Mouse (Mus musculus) hindbrain, embryonic 14.5 days (tissue): Measurements from ENCODE around the gene Tex50. TPM values are rescaled to one million over a fixed set of nuclear protein-coding genes. Genes with fewer than 3 reads are reported as not detected.
"Not testable (repeated sequence)": the region's sequence is repeated elsewhere in the genome, so short reads cannot be mapped to it uniquely, and the experiment has no call there.

Source experiments
- ATAC-seq: fragments of 200-750 bp; cut with Nextera tagmentation; 2 replicates; pipeline ENCODE4 v1.8.0; 2017; ENCODE audit warnings: moderate number of reproducible peaks, mild to moderate bottlenecking, moderate TSS enrichment, moderate library complexity; ENCODE audit not compliant: low FRiP score
- DNase-seq: peaks from one replicate; pipeline ENCODE4 v3.0.0-alpha.2; 2015; ENCODE audit warnings: low spot score
- H3K27ac ChIP-seq: fragments of 300-500 bp; sonication (generic); 2 replicates; pipeline ENCODE4 v1.5.1; 2014; ENCODE audit warnings: mild to moderate bottlenecking, moderate library complexity
- H3K27me3 ChIP-seq: fragments of 300-500 bp; sonication (generic); 2 replicates; pipeline ENCODE4 v1.6.1; 2014; ENCODE audit warnings: mild to moderate bottlenecking, low read length, mixed read lengths; ENCODE audit not compliant: control insufficient read depth, insufficient read depth
- H3K36me3 ChIP-seq: fragments of 300-500 bp; sonication (generic); replicated peaks from 2 replicates; pipeline ENCODE4 v1.6.1; 2014; ENCODE audit not compliant: control insufficient read depth, insufficient read depth
- H3K4me1 ChIP-seq: fragments of 300-500 bp; sonication (generic); replicated peaks from 2 replicates; pipeline ENCODE4 v1.6.1; 2014; ENCODE audit warnings: antibody characterized with exemption, low read length, mixed read lengths; ENCODE audit not compliant: control insufficient read depth, insufficient read depth
- H3K4me2 ChIP-seq: fragments of 300-500 bp; sonication (generic); replicated peaks from 2 replicates; pipeline ENCODE4 v1.6.1; 2014; ENCODE audit warnings: mild to moderate bottlenecking, moderate library complexity
- H3K4me3 ChIP-seq: fragments of 300-500 bp; sonication (generic); replicated peaks from 2 replicates; pipeline ENCODE4 v1.5.1; 2014; ENCODE audit warnings: mild to moderate bottlenecking, low read length
- H3K9ac ChIP-seq: fragments of 300-500 bp; sonication (generic); 2 replicates; pipeline ENCODE4 v1.6.1; 2014
- H3K9me3 ChIP-seq: fragments of 300-500 bp; sonication (generic); 2 replicates; pipeline ENCODE4 v1.6.1; 2016; ENCODE audit warnings: low read length; ENCODE audit not compliant: control insufficient read depth
- WGBS: fragments of 180-500 bp; shearing (Covaris S2); extraction: QIAGEN DNeasy Blood & Tissue Kit; methylation state at CpG from one replicate; pipeline ENCODE4 v1.1.7; 2014; 5-methylcytosine and 5-hydroxymethylcytosine counted together
- polyA plus RNA-seq: library from polyadenylated mRNA; unstranded; fragments of >200 nt; fragmentation: Nextera tagmentation; extraction: Ambion mirVana; gene quantifications from 2 replicates; pipeline ENCODE4 v1.2.1, GENCODE M21; 2014

Tex50 gene
- 0.59 and 0.66 TPM in 2 replicates for polyA plus RNA-seq

DNA sequence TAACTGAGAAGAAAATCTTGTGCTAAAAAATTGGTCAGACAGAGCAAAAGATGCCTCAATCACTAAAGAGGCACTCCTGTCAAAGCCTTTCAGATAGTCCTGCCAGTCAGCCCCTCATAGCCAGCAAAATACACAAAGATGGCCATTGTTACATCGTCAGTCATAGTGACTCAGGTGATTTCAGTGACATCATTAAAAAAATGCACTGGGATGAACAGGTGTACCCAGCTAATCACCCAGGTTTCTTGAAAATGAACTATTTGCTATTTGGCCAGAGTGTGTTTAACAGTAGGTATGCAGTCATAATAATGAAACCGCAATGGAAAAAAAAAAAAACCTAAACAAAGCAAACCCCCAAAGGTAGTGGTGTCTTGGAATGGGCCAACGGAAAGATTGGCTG lies at the start of gene Tex50:
Gene Tex50 (minus strand): TSS at position 101 of the 400 bp plus-strand sequence.
- no peak within 1 kb of the TSS for H3K9ac ChIP-seq
- 0 out of 2 replicates have a peak, but pooled peaks cover 3% of the 10 kb centered on the region for H3K9me3 ChIP-seq
- H3K36me3 ChIP-seq, result no peaks in the 10 kb centered on the region; the same call in 1 of the 2 replicates
- H3K4me2 ChIP-seq, result no peak within 1 kb of the TSS
- no peak for ATAC-seq
- no peak within 1 kb of the TSS for H3K27ac ChIP-seq
- no peaks in the 10 kb centered on the region for H3K27me3 ChIP-seq
- WGBS, result 89% methylated on average over 3 of the region's 3 CpGs
- H3K4me1 ChIP-seq, result no peaks in the 10 kb centered on the region
- no peak within 1 kb of the TSS for H3K4me3 ChIP-seq
- DNase-seq, result no peak

DNA sequence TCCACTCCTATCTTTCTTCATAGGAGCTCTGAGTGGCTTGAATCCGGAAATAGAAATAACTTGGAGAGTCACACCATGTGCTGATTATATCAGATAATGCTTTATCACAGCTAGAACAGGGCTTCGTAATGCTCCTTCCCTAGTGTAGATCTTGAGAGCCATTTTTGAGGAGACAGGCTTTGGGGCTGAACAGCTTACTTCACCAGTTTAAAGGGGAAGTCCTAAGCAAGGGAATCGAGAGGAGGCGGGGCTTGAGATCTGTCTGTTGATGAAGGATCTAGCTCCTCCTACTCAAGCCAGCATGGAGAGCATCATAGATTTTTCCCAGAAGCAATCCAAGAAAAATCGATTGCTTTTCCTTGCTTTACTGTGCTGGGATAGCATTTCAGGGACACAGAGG lies 40.7 kb upstream of the Tex50 start:
- H3K4me1 ChIP-seq, result no peaks in the 10 kb centered on the region
- 78% methylated on average over 5 of the region's 5 CpGs for WGBS
- no peak for ATAC-seq
- no peak overlapping the region for H3K27ac ChIP-seq
- H3K27me3 ChIP-seq, result no peaks in the 10 kb centered on the region
- H3K36me3 ChIP-seq, result no peaks in the 10 kb centered on the region
- H3K9me3 ChIP-seq, result no peaks in the 10 kb centered on the region
- H3K4me3 ChIP-seq, result no peak overlapping the region
- no peak overlapping the region for H3K9ac ChIP-seq
- no peak overlapping the region for H3K4me2 ChIP-seq
- DNase-seq, result no peak

- H3K27me3 ChIP-seq, H3K4me1 ChIP-seq, H3K9me3 ChIP-seq, H3K36me3 ChIP-seq, DNase-seq, ATAC-seq: not testable (repeated sequence)
- H3K4me2 ChIP-seq, result peak overlapping the region; percentile 73
- 42% methylated on average over 11 of the region's 11 CpGs for WGBS
- peak overlapping the region; percentile 47; the same call in 1 of the 2 replicates for H3K9ac ChIP-seq
- peak overlapping the region; percentile 65; the same call in 1 of the 2 replicates for H3K27ac ChIP-seq
- H3K4me3 ChIP-seq, result peak overlapping the region; percentile 37
Measured at GRCm38 (mm10) chr1:161196364-161196763, 37.2 kb upstream of the Tex50 start.

DNA sequence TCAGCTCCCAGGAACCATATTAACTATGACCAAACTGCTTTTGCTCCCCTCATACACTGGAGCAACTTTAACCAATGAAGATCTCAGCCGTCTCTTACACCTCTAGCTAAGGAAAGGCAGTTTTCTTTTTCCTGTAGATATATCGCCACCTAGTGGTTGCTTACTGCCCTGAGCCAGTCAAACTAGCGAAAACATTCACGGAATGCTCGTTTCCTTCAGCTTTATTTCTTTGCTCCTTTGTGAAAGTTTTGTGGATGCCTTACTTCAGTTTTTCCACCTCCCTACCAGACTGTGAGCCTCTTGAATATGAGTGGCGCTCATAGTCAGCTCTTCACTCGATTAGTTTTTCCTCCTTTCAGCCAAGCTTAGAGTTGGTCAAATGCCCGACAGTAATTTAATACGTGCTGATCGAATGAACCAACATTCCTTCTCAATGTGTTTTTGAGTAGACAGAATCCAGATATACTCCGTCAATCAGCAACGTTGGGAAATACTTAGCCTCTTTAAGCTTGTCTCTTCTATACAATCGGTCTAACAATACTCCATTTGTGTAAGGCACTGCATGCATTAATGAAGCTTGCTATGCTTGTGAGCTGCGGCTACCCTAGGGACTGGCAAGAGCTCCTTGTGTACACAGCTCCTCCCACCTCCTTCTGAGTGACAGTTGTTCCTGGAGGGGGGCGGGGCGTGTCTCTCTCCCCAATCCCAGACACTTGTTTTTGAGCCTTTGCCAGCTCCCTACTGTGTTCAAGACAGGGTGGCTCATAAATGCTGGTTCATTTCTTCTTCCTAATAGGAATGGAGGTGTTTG lies 36.6 kb upstream of the Tex50 start:
- ATAC-seq (peak; percentile 96), DNase-seq (peak; percentile 93)
- H3K9me3 ChIP-seq, result no peaks in the 10 kb centered on the region
- H3K4me1 ChIP-seq, result no peaks in the 10 kb centered on the region; the same call in 1 of the 2 replicates
- under 1% methylated on average over 16 of the region's 16 CpGs for WGBS
- H3K4me3 ChIP-seq, result peak overlapping the region; percentile 37
- H3K27ac ChIP-seq, result peak overlapping the region; percentile 65
- H3K36me3 ChIP-seq, result no peaks in the 10 kb centered on the region
- no peaks in the 10 kb centered on the region for H3K27me3 ChIP-seq
- peak overlapping the region; percentile 47 for H3K9ac ChIP-seq
- peak overlapping the region; percentile 73 for H3K4me2 ChIP-seq

DNA sequence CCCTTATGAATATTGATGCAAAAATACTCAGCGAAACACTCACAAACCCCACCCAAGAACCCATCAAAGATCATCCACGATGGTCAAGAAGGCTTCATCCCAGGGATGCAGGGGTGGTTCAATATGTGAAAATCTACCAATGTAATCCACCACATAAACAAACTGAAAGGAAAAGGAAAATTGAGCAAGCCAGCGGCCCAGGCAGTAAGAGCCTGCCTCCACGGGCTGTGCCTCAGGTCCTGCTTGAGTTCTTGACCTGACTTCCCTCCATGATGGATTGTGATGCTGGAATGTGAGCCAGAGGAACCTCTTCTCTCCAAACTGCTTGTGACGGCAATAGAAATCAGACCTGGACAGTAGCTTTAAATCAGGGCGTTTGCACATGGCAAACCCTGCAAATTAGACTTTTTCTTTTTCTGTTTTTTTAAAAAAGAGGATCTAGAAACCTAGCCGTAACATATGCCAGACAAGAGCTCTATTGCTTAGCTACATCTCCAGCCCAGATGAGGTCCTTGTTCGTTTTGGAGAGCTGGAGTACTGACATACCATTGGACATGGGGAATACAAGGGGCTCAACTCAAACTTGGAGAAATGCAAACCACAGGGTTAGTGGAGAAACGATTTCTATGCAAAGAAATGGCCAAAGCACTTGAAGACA lies 31.3 kb upstream of the Tex50 start:
- 0 out of 2 replicates have a peak, but pooled peaks cover 8% of the 10 kb centered on the region for H3K9me3 ChIP-seq
- H3K9ac ChIP-seq, result no peak overlapping the region
- DNase-seq (no peak), ATAC-seq (no peak)
- H3K4me2 ChIP-seq, result no peak overlapping the region
- H3K27ac ChIP-seq, result no peak overlapping the region
- no peak overlapping the region for H3K4me3 ChIP-seq
- H3K4me1 ChIP-seq, result no peaks in the 10 kb centered on the region; the same call in 1 of the 2 replicates
- no peaks in the 10 kb centered on the region for H3K36me3 ChIP-seq
- no peaks in the 10 kb centered on the region for H3K27me3 ChIP-seq
- 81% methylated on average over 9 of the region's 9 CpGs for WGBS

GRCm38 (mm10) chr1:161185431-161185830 lies 26.3 kb upstream of the Tex50 start:
- H3K36me3 ChIP-seq, result no peaks in the 10 kb centered on the region
- DNase-seq (no peak), ATAC-seq (no peak)
- no peaks in the 10 kb centered on the region for H3K27me3 ChIP-seq
- 0 out of 2 replicates have a peak, but pooled peaks cover 8% of the 10 kb centered on the region for H3K9me3 ChIP-seq
- 87% methylated on average over 3 of the region's 3 CpGs for WGBS
- H3K4me3 ChIP-seq, result no peak overlapping the region
- H3K4me2 ChIP-seq, result no peak overlapping the region
- H3K27ac ChIP-seq, result no peak overlapping the region
- H3K9ac ChIP-seq, result no peak overlapping the region
- no peaks in the 10 kb centered on the region for H3K4me1 ChIP-seq

DNA sequence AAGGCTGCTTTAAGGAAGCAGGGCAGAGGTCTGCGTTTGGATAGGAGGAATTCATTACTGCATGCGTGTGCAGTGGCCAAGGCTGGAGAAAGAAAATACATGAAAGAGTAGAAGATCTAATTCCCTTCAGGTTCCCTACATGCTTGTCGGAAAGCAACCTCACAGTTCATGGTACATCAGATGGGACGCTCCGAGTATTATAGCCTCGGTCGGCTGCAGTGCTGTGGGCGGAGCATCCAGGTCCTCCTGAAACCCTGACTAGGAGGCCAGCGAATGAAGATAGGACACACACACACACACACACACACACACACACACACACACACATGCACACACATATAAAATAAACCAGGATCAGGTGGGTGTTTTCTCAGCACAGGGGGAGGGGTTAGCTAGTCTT lies 24.6 kb upstream of the Tex50 start:
- Histone ChIP-seq H3K27me3 (no peaks in the 10 kb centered on the region), H3K9ac (no peak overlapping the region), H3K4me2 (no peak overlapping the region), H3K36me3 (no peaks in the 10 kb centered on the region), H3K27ac (no peak overlapping the region), H3K4me1 (no peaks in the 10 kb centered on the region), H3K4me3 (no peak overlapping the region), H3K9me3 (no peaks in the 10 kb centered on the region)
- ATAC-seq (no peak), DNase-seq (no peak)
- 80% methylated on average over 9 of the region's 9 CpGs for WGBS

DNA sequence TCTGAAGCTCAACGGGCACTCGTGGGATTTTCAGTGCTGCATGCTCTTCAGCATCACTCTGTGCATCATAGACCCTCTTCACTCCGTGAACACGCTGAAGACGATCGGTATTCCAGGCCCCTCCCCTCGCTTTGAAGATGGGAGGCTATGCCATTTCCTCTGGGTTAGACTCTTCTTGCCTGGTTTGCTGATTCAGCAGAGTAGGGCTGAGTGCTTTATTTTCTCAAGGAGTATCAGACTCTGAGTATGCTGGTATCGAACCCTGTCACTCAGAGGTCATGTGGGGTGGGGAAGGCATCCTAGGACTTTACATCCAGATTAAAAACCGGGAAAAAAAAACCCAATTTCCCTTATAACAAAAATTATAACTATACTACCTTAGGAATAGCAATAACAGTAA lies 23.3 kb upstream of the Tex50 start:
- Histone ChIP-seq H3K27ac (no peak overlapping the region), H3K9ac (no peak overlapping the region), H3K27me3 (no peaks in the 10 kb centered on the region), H3K4me1 (no peaks in the 10 kb centered on the region), H3K36me3 (no peaks in the 10 kb centered on the region), H3K9me3 (no peaks in the 10 kb centered on the region), H3K4me2 (no peak overlapping the region), H3K4me3 (no peak overlapping the region)
- no peak for ATAC-seq
- no peak for DNase-seq
- 91% methylated on average over 9 of the region's 9 CpGs for WGBS

- no peak overlapping the region for H3K4me3 ChIP-seq
- WGBS, result 56% methylated on average over 8 of the region's 8 CpGs
- no peak overlapping the region for H3K9ac ChIP-seq
- no peaks in the 10 kb centered on the region for H3K4me1 ChIP-seq
- H3K27me3 ChIP-seq, result no peaks in the 10 kb centered on the region
- no peak for ATAC-seq
- no peak overlapping the region for H3K27ac ChIP-seq
- no peak overlapping the region for H3K4me2 ChIP-seq
- DNase-seq, result no peak
- H3K36me3 ChIP-seq, result no peaks in the 10 kb centered on the region
- H3K9me3 ChIP-seq, result no peaks in the 10 kb centered on the region
Measured at GRCm38 (mm10) chr1:161180674-161181073, 21.6 kb upstream of the Tex50 start.
